Mouse (Mus musculus) megakaryocyte-erythroid progenitor cell, adult 5-6 weeks (primary cell): ENCODE results near the gene Gck. TPM values are rescaled to one million over a fixed set of nuclear protein-coding genes. Genes with fewer than 3 reads are reported as not detected.
A peak's percentile ranks its signal among the peaks of the same experiment; 100 is the strongest.
"Not testable (repeated sequence)": the region's sequence is repeated elsewhere in the genome, so short reads cannot be mapped to it uniquely, and the experiment has no call there.

Experiments
- ATAC-seq: replicated peaks from 2 replicates; pipeline ENCODE4 v1.8.0; 2016; ENCODE audit warnings: mild to moderate bottlenecking, inconsistent platforms; ENCODE audit not compliant: severe bottlenecking, poor library complexity, low FRiP score, low TSS enrichment
- total RNA-seq, 2 experiments: library from RNA; stranded (forward) in 1 of 2; stranded (reverse) in 1 of 2; fragments of 200-1000, 215-1000 nt in 1 of 2; fragments of >200 nt in 1 of 2; fragmentation: Nextera tagmentation in 1 of 2; gene quantifications; 2 replicates each; pipeline ENCODE4 v1.2.3; 2014 to 2017

The Gck gene
- total RNA-seq, 2 experiments from 2014 or later: not detected

DNA sequence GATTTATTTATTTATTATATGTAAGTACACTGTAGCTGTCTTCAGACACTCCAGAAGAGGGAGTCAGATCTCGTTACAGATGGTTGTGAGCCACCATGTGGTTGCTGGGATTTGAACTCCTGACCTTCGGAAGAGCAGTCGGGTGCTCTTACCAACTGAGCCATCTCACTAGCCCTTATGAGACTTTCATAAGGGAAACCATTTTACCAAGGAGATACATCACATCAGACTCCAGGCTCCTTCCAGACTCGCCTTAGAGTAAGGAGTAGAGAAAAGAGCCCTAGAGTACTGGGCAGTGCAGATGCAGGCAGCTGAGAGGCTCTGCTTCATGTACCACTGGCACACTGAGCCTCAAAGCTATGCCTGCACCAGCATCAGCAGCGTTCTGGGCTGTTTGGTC lies 61.3 kb downstream of the Gck start:
- ATAC-seq: not testable (repeated sequence)

DNA sequence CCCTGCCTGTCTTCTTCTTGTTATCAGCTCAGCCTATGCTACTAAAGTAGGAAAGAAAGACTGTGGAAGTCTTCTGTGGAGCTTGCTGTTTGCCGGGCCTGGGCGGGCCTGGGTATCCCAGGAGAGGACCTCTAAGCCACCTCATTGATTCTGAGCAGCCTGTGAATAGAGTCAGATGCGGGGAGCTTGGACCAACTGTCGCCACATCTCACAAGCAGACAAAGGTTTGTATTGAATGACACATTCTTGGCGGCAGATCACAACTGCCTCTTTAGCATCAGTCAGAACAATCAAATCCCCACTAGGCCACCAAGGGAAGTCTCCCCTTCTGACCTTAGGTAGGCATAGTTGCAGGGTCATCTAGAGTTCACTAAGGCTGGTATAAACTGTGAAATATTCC lies 62.6 kb downstream of the Gck start:
- no peak for ATAC-seq

DNA sequence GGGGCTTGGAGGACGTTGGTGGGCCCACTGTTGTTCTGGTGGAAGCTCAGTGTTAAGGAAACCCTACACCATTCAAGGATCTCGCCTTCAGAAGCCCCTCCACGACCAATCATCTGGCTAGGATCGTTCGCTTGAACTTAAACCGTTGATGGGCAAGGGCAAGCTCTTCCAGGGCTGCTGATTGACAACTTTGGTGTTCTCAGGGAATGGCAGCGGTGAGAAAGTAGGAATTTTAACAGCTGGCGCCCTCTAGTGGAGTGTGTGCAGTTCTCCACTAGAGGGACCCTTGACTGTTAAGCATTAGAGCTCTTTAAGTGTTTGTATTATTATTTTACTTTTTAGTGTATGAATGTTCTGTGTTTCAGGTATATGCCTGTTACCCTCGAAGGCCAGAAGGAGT lies 63.7 kb downstream of the Gck start:
- ATAC-seq: peak; percentile 63

DNA sequence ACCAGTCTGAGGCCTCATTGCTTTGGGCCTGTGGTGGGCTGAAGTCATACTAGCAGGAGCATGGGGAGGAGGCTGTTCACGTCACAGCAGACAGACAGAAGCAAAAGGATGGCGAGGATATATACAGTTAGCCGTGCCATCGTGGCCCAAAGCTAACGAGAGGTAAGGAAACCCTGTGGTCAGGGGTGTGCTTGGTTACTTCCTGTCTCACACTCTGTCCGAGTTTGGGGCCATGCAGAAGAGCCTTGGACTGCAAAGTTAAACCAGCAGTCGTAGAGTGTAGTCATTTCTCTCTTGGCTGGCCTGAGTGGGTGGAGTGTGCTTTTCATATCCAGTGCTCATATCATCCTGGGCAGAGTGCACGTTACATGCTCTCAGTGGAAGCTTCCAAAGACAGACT lies 67.4 kb downstream of the Gck start:
- no peak for ATAC-seq

DNA sequence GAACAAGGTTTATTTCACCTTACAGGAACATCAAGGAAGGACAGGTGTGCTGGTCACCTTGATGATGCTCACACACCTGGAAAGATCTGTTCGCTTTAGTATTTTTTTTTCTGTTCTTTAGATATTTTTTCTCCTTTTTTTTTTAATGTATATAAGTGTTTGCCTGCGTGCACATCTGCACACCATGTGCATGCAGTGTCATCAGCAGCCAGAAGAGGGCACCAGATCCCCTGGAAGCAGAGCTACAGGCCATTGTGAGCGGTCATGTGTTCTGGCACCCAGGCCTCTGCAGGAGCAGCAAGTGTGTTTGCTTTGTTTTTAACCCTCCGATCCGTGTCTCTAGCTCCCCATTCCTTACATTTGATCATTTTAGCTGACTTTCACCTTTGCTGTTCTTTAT lies 70.0 kb downstream of the Gck start:
- ATAC-seq: no peak

DNA sequence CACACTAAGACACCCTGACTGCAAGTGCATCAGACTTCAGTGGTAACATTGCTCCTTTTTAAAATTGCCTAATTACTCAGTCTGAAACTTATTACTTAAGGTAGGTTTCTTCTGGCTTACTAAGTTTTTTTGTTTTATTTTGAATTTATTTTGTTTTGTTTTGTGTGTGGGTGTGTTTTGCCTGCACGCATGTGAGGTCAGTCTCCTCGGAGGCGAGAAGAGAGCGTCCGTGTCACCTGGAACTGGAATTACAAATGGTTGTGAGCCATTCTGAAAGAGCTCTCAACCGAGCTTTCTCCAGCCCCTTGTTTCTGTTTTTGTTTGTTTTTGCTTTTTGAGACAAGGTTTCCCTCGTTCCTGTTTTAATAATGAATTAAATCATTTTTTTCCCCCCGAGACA lies 71.2 kb downstream of the Gck start:
- no peak for ATAC-seq

DNA sequence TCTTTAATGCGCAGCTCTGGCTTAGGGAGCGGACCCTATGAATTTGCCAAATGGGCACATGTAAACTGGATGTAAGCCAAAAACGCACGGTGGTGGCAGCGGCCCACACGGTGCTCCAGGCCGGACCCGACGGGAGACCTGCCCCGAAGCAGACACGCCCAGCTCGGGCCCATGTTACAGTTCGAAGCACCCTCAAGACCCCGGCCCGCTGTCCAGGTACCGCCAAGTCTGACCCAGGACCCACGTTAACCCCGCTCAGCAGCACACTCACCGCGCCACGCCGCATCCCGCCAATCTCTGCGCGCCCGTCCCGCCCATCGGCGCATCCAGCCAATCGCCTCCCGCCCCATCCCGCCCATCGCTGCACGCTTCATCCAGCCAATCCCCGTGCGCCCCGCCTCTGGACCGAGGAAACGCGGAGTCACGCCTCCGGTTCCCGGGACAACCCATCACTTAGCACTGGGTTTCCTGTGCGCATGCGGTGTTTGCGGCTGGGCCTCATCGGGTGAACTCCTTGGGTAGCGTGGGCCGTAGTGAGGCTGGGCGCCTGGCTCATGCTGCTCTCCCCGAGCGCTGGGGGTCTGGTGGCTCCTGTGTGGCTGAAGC lies 71.9 kb downstream of the Gck start, which contains the start of gene Pold2:
Gene Pold2 (minus strand): TSS at position 372 of the 606 bp plus-strand sequence.
- peak; percentile 95 for ATAC-seq

DNA sequence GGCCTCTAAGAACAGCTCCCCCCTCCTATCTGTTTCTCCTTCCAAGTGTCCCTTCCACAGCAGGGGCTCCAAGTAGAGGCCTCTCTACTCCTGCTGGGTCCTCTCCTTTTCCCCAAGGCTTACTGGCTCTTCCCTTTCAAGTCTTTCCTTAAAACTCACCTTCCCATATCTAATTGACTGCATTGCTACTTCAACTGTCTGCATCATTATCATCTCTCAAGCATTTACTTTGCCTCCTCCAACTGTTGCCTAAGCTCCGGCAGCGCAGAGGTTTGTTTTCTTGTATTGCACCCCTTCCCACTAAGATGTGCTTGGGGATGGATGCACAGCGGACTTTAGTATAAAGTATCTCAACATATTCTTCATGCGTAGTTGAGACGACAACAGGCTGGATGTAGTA lies 72.5 kb downstream of the Gck start:
- ATAC-seq: no peak

DNA sequence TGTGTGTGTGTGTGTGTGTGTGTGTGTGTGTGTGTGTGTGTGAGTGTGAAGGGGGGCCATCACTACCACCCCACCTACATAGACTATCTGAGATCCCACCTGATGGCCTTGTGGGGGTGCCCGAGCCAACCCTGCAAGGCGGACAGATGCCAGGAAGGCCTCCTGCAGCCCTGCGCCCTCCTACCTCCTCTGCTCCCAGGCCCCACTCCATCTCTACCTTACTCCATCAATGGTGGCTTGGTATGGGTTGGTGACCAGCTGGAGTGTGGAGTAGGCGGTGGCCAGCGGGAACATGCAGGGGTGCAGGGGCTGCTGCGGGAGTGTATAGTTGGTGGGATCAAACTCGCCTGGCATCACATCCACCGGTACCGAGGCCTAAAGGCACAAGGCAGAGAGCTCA lies 76.7 kb downstream of the Gck start:
- no peak for ATAC-seq

DNA sequence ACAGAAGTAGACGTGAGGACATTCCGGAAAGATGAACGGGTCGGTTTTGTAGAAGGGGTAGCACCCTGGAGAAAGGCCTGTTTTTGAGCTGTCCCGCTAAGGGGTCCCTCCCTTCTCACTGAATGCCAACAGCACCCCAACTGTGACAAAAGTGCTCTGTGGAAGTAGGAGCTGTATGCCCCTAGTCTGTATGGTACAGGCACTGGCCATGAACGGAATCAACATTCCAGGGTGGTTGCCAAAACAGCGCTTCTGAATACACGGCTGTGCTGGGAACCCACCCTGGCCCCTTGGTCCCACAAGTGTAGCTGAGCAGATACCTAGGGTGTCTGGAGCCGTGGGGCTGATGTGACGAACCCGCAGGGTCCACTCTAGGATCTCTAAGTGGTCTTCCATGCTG lies 77.2 kb downstream of the Gck start:
- ATAC-seq: no peak

DNA sequence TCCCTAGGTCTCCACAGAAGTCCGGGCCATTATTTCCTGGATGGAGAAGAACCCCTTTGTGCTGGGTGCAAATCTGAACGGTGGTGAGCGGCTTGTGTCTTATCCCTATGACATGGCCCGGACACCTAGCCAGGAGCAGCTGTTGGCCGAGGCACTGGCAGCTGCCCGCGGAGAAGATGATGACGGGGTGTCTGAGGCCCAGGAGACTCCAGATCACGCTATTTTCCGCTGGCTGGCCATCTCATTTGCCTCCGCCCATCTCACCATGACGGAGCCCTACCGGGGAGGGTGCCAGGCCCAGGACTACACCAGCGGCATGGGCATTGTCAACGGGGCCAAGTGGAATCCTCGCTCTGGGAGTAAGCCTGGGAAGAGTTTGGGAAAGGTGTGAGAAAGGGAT lies 79.8 kb downstream of the Gck start:
- ATAC-seq: no peak

DNA sequence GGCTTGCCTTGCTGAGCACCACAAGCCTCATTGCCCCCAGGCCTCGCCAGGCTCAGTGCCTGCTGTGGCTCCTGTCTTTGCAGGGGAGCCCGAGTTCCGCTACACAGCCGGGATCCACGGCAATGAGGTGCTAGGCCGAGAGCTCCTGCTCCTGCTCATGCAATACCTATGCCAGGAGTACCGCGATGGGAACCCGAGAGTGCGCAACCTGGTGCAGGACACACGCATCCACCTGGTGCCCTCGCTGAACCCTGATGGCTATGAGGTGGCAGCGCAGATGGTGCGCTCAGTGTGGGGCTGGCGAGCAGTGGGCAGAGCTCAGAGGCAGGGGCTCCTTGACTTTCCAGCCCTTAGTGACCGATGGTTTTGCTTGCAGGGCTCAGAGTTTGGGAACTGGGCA lies 80.5 kb downstream of the Gck start:
- ATAC-seq: no peak

DNA sequence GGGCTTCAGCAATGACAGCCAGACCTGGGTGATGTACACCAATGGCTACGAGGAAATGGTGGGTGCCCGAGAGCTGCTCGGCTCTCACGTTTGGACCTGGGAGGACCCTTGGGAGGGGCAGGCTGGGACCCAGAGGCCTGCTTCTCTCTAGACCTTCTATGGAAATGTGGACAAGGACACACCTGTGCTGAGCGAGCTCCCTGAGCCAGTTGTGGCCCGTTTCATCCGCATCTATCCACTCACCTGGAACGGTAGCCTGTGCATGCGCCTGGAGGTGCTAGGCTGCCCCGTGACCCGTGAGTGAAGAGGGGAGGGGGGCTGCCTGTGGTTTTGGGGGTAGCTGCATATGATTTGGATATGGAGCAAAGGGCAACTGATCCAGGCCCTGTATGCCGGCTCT lies 81.6 kb downstream of the Gck start:
- no peak for ATAC-seq

DNA sequence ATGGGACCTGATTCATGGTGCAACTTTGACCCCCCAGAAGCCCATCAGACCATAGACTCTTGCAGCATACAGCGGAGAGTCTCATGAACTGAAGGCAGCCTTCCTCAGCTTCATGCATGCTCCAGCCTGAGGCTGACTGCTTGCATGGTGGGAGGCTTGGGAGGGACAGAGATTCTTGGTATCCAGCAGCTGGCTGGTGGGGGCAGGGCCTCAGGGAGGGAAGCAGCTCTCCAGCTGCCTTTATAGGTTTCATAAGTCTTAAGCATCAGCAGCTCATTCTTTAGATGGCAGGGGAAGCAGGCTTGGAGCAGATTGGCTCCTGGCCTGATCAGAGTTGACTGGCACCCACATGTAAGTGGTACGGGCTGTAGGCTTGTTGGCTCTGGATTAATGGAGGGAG lies 82.7 kb downstream of the Gck start:
- no peak for ATAC-seq

DNA sequence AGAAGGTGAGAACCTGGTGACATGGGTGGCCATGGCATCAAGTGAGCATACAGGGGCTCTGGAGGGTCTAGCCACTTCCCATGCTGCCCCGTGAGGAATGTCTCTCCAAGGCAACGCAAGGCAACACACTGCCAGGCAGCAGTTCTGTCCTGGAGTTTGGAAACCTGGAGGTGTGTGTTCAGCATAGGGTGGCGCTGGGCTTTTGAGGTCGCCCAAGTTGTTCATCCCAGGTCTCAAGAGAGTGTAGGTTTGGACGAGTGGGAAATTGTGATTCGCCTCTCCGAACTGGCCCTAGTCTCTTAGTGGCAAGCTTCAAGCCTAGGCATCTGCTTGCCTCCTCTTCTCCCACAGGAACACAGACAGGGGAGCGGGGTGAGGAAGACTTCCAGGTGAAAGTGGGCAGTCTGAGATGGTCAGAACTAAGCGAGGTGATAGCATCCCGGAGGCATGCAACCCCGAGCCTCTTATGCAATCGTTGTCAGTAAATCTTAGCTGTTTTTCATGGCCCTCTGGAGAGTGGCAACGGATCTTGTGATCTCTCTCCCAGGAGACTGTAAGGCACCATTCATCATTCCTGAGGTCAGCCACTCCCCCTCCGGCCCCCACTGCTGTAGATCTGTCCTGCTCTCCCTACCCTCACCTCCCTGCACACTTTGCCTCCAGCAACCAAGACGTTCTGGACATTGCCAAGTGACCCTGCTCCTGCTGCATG lies 87.3 kb downstream of the Gck start:
- no peak for ATAC-seq

DNA sequence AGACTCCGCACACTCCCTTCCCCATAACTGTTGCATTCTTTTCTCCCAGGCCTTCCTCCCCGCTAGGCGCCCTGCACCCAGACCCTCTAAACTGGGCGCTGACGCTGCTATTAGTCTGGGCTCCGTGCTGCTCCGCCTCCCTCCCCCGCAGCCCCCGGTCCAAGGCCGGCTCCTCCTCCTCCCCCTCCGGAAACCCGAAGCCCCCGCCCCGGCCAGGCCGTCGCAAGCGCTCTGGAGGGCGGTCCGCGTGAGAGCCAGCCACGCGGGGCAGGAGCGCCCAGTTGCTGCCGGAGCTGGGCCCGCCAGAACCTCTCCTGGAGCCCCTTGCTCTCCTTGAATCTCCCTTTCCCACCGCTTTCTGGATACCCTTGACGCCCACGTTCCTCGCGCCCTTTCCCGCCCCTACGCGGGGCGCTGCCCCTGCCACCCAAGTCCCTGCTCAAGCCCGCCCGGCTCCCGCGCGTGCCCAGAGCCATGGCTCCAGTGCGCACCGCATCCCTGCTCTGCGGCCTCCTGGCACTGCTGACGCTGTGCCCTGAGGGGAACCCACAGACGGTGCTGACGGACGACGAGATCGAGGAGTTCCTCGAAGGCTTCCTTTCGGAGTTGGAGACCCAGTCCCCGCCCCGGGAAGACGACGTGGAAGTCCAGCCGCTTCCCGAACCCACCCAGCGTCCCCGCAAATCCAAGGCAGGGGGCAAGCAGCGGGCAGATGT lies 88.0 kb downstream of the Gck start, which contains the start of gene Aebp1:
Gene Aebp1 (plus strand): TSS at position 270 of the 716 bp plus-strand sequence.
- no peak for ATAC-seq

DNA sequence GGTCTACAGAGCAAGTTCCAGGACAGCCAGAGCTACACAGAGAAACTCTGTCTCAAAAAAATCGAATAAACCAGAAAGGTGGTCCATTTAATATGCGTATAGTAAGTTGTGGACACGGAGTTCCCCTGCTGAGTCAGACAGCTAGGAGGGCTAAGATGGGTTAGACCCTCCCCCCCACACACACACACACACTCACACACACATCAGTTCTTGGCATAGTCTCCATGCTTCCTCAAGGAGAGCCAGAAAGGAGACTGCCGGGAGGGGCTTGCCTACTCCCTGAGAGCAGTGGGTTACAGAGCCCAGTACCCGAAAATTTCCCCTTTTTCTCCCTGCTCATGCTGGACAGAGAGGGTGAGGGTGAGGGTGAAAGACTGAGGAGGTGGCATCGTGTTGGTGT lies 89.2 kb downstream of the Gck start:
- ATAC-seq: no peak

DNA sequence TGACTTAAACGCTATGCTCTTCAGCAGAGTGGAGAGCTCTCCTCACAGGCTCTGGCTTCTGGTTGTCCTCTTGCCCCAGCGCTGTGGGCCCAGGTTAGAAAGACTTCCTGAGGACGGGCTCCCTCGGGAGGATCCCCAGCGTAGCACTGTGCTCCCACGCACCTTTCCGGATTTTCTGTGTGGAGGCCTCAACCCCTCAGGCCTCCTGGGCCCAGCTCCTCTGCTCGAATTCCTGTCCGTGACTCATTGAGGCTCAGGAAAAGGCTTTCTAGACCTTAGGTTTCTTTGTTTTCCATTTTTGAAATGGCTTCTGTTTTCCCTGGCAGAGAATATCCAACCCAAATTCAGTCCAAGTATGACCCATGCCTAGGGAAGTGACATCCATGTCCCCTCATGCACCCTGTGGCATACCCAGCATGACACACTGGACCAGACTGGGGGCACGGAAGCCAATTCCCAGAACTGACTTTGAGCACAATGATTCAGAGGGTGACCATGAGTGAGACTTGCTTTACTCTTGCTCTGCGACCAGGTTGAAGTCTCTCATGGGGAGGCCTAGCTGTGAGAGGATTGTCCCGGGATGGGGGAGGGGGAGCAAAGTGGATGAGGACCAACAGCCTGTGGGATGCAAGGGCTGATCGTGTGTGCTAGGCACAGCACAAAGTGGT lies 89.9 kb downstream of the Gck start:
- ATAC-seq: no peak

DNA sequence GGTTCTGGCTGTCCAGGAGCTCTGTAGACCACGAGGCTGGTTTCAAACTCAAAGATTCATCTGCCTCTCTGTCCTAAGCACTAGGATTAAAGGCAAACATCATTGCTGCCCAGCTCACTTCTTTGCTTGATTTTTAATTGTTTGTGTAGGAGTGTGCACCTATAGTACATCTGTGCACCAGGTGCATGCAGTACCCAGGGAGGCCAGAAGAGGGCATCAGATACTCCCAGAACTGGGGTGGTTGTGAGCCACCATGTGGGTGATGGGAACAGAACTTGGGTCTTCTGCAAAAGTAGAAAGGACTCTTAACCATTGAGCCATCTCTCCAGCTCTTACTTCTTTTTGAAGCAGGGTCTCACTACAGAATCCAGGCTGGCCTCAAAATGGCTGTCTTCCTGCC lies 91.2 kb downstream of the Gck start:
- ATAC-seq: no peak

DNA sequence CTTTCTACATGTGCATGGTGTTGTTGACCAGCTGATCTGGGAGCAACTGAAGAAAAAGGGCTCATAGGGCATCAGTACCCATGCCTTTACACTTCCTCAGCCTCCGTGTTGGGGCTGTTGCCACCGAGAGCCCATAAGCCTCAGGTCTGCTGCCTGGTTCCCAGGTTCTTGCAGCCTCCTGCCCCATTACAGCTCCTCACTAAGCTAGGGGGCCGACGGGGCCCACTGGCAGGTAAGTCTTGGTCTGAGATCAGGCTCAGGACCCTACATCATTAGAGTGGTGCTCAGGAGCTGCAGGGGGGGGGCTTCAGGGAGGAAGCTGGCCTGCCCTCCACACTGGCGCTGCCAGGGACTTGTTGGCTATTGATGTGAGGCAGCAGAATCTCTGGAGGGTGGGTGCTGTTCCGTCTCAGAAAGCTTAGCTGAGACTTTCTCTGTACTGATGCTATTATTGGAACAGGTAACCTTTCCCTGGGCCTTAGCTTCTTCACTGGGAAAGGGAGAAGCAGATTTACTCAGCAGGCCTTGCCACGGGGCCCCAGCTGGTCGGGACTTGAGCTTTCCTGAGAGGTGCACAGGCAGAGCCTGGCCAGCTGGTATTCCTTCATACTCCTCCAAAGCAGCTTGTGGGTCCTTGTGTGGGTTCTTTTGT lies 93.3 kb downstream of the Gck start:
- no peak for ATAC-seq
